Mouse (Mus musculus): Measurements from ENCODE around the gene Sem1. TPM values are rescaled to one million over a fixed set of nuclear protein-coding genes. Genes with fewer than 3 reads are reported as not detected.
"Not testable (repeated sequence)": the region's sequence is repeated elsewhere in the genome, so short reads cannot be mapped to it uniquely, and the experiment has no call there.

Sem1 gene
- total RNA-seq (2021), result 10 to 100 TPM; 56.4 to 71.5 TPM
- polyA plus RNA-seq (2012; rRNA removed), result 5.3 and 5.9 TPM in 2 replicates
- long read RNA-seq, transcript Sem1-201 (3 exons, 1,472 nt), result major isoform, 165 of 166 reads
- long read RNA-seq, partial matches to known transcripts, result 0 of 166 reads
- long read RNA-seq, other reads (novel, unspliced or antisense), result 1 of 166 reads

- peak; percentile 93 for DNase-seq
Measured at GRCm38 (mm10) chr6:6578304-6579149, at the start of gene Sem1. TSS of gene Sem1 (minus strand) at chr6:6578663.

GRCm38 (mm10) chr6:6622846-6623749 lies 44.6 kb upstream of the Sem1 start:
- peak; percentile 30 for DNase-seq

- no peak for DNase-seq
Measured at GRCm38 (mm10) chr6:6603561-6604544, 25.4 kb upstream of the Sem1 start.

GRCm38 (mm10) chr6:6586313-6586712 lies 7.8 kb upstream of the Sem1 start:
- peak; percentile 53 for DNase-seq

GRCm38 (mm10) chr6:6581849-6582248 lies 3.4 kb upstream of the Sem1 start:
- DNase-seq, result no peak

- DNase-seq, result no peak
Measured at GRCm38 (mm10) chr6:6577741-6578284, 650 bp downstream of the Sem1 start.

- DNase-seq, result no peak
Measured at GRCm38 (mm10) chr6:6577291-6577690, 1.2 kb downstream of the Sem1 start.

GRCm38 (mm10) chr6:6575796-6576195 lies 2.7 kb downstream of the Sem1 start:
- DNase-seq, result no peak

GRCm38 (mm10) chr6:6568436-6568835 lies 10.0 kb downstream of the Sem1 start:
- DNase-seq, result no peak

GRCm38 (mm10) chr6:6563691-6564090 lies 14.8 kb downstream of the Sem1 start:
- no peak for DNase-seq

- no peak for DNase-seq
Measured at GRCm38 (mm10) chr6:6562716-6563115, 15.7 kb downstream of the Sem1 start.

- no peak for DNase-seq
Measured at GRCm38 (mm10) chr6:6557647-6558046, 20.8 kb downstream of the Sem1 start.

GRCm38 (mm10) chr6:6552006-6552405 lies 26.5 kb downstream of the Sem1 start:
- no peak for DNase-seq

- DNase-seq, result peak; percentile 39
Measured at GRCm38 (mm10) chr6:6547997-6548396, 30.5 kb downstream of the Sem1 start.

GRCm38 (mm10) chr6:6544255-6544645 lies 34.2 kb downstream of the Sem1 start:
- no peak for DNase-seq

GRCm38 (mm10) chr6:6543606-6544254 lies 34.7 kb downstream of the Sem1 start:
- DNase-seq, result peak; percentile 14

GRCm38 (mm10) chr6:6542133-6542532 lies 36.3 kb downstream of the Sem1 start:
- no peak for DNase-seq

- DNase-seq, result no peak
Measured at GRCm38 (mm10) chr6:6536781-6537466, 41.5 kb downstream of the Sem1 start.

- DNase-seq, result not testable (repeated sequence)
Measured at GRCm38 (mm10) chr6:6536359-6536758, 42.1 kb downstream of the Sem1 start.

Data from adrenal gland, adult 2 months (tissue).